Mouse (Mus musculus): ENCODE results near the gene Wdr27. TPM values are rescaled to one million over a fixed set of nuclear protein-coding genes. Genes with fewer than 3 reads are reported as not detected.
"Not testable (repeated sequence)": the region's sequence is repeated elsewhere in the genome, so short reads cannot be mapped to it uniquely, and the experiment has no call there.

Gene Wdr27
- polyA plus RNA-seq, 1 experiment from 2014 or later, result 8.6 TPM

DNA sequence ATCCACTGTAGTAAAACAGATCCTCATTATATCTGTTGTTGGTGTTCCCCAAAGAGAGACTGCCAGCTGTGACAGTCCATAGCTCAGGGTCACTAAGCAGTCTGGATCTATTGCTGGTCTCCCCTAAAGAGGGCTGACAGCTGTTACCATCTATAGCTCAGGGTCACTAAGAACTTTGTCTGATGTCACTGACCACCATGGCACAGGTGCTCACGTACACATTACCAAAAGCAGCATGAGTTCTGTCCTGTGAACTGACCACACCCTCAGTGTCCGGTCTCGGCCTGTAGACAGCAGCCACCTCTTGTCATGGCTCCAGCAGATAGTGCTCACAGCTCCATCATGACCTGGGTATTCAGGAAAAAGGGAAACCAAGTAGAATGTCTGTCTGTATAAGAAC lies 39.7 kb downstream of the Wdr27 start:
- H3K27ac ChIP-seq, result no peak overlapping the region
- ATAC-seq (ENCODE audit: borderline replicate concordance, extremely low read depth, low FRiP score, low TSS enrichment), result no peak
- H3K4me2 ChIP-seq, result no peak overlapping the region
- 82% methylated on average over 3 of the region's 3 CpGs for WGBS
- H3K27me3 ChIP-seq, result peaks cover 5% of the 10 kb centered on the region; the same call in 1 of the 2 replicates
- no peak overlapping the region for H3K4me3 ChIP-seq
- no peaks in the 10 kb centered on the region for H3K9me3 ChIP-seq
- H3K9ac ChIP-seq, result no peak overlapping the region
- no peaks in the 10 kb centered on the region for H3K36me3 ChIP-seq
- H3K4me1 ChIP-seq, result no peaks in the 10 kb centered on the region

DNA sequence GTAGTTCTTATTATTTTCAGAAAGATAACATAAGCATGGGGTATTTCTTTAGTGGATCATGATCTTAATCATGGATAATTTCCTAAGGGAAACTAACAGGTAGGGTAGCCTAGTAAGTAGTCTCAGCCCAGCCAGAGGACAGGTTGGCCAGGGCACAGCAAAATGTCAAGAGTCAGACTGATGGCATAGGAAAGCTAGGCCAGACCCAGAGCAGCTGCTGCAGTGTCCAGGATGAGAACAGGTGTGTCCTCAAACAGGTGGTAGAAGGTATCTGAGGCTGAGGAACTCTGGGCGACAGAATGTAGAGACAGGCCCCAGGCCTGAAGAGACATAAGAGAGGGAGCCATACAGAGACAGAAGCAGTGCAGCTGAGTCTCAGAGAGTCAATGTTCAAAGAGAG lies 44.0 kb downstream of the Wdr27 start:
- Histone ChIP-seq H3K4me3 (no peak overlapping the region), H3K4me2 (no peak overlapping the region), H3K9ac (no peak overlapping the region), H3K4me1 (no peaks in the 10 kb centered on the region), H3K36me3 (no peaks in the 10 kb centered on the region), H3K27ac (no peak overlapping the region), H3K27me3 (0 out of 2 replicates have a peak, but pooled peaks cover 5% of the 10 kb centered on the region), H3K9me3 (no peaks in the 10 kb centered on the region)
- 74% methylated on average over 1 of the region's 1 CpGs for WGBS
- no peak for ATAC-seq (ENCODE audit: borderline replicate concordance, extremely low read depth, low FRiP score, low TSS enrichment)

DNA sequence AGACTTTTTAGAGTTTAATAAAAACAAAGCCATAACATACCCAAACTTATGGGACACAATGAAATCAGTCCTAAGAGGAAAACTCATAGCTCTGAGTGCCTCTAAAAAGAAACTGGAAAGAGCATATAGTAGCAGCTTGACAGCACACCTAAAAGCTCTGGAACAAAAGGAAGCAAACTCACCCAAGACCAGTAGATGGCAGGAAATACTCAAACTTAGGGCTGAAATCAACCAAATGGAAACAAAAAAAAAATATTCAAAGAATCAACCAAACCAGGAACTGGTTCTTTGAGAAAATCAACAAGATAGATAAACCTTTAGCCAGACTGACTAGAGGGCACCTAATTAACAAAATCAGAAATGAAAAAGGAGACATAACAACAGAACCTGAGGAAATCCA lies 47.9 kb downstream of the Wdr27 start:
- H3K36me3 ChIP-seq; H3K9me3 ChIP-seq; H3K27ac ChIP-seq; H3K4me1 ChIP-seq; H3K4me3 ChIP-seq; H3K9ac ChIP-seq; ATAC-seq (ENCODE audit: borderline replicate concordance, extremely low read depth, low FRiP score, low TSS enrichment); H3K4me2 ChIP-seq; H3K27me3 ChIP-seq: not testable (repeated sequence)

DNA sequence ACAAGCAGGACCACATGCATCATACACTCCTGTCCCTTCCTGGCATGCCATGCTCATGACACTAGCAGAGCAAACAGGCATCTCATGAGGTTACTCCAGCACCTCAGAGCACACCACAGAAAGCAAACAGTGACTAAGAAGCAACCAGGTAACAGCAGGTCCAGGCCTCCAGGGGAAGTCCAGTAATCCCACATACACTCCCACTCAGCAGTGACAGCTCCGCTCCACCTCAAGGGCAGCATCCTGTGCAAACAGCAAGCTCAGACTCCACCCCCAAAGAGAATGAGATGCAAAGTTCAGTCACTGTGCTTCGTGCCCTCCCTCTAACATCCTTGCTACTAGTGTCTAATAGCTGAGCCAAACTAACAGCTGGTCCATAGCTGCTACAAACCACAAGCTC lies 56.0 kb downstream of the Wdr27 start:
- no peaks in the 10 kb centered on the region for H3K36me3 ChIP-seq
- 43% methylated on average over 2 of the region's 2 CpGs for WGBS
- no peaks in the 10 kb centered on the region for H3K9me3 ChIP-seq
- no peak overlapping the region for H3K4me2 ChIP-seq
- no peak overlapping the region for H3K27ac ChIP-seq
- H3K4me3 ChIP-seq, result no peak overlapping the region
- no peak overlapping the region for H3K9ac ChIP-seq
- peak; percentile 46; the same call in 1 of the 2 replicates for ATAC-seq (ENCODE audit: borderline replicate concordance, extremely low read depth, low FRiP score, low TSS enrichment)
- H3K4me1 ChIP-seq, result no peaks in the 10 kb centered on the region
- no peaks in the 10 kb centered on the region for H3K27me3 ChIP-seq

DNA sequence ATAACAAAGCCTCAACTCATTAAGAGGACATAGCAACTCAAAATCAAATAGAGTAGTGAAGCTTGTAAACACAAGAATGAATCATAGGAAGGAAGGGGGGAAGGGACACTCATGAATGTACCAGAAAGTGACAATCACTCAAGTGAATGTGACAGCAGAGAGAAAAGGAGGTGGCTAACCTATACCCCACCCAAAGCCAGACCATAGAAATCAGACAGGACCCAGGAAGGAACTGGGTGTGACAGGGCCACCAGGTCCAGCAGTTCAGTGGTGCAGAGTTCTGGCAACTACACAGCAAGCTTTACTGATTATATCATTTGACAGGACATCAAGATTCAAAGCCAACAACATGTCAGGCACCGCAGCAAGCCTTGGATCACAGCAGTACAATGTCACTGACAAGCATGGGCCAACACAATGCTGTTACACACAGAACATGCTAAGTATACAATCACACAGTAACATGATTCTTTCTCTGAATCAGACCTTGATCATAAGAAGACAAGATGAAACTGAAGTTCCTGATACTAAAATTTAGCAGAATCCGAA lies 68.2 kb downstream of the Wdr27 start:
- no peak overlapping the region for H3K4me2 ChIP-seq
- WGBS, result 56% methylated on average over 2 of the region's 2 CpGs
- H3K9ac ChIP-seq, result no peak overlapping the region
- H3K4me1 ChIP-seq, result peaks cover 8% of the 10 kb centered on the region; the same call in 1 of the 2 replicates
- no peaks in the 10 kb centered on the region for H3K9me3 ChIP-seq
- no peak overlapping the region for H3K27ac ChIP-seq
- ATAC-seq (ENCODE audit: borderline replicate concordance, extremely low read depth, low FRiP score, low TSS enrichment), result peak; percentile 72; the same call in 1 of the 2 replicates
- no peak overlapping the region for H3K4me3 ChIP-seq
- no peaks in the 10 kb centered on the region for H3K36me3 ChIP-seq
- no peaks in the 10 kb centered on the region for H3K27me3 ChIP-seq

DNA sequence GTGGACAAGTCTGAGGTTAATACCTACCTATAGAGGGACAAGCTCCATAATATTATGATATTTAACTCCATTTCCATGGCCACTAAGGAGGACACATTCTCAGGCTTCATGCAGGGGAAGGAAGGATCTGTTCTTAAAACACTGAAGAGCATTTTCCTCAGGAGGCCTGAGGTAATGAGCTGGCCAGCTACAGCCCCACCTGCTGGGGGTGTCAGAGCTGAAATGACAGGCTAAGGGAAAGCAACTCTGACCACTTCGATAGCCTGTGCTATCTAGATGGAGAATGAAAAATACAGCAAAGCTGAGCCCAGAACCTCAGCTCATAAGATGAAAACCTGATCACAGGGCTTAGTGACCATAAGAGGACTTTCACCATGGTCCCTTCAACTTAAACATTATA lies 82.7 kb downstream of the Wdr27 start:
- Histone ChIP-seq H3K27ac (no peak overlapping the region), H3K4me1 (no peaks in the 10 kb centered on the region), H3K4me2 (no peak overlapping the region), H3K4me3 (no peak overlapping the region), H3K9me3 (no peaks in the 10 kb centered on the region), H3K27me3 (no peaks in the 10 kb centered on the region), H3K36me3 (no peaks in the 10 kb centered on the region), H3K9ac (no peak overlapping the region)
- 59% methylated on average over 1 of the region's 1 CpGs for WGBS
- ATAC-seq (ENCODE audit: borderline replicate concordance, extremely low read depth, low FRiP score, low TSS enrichment), result no peak

DNA sequence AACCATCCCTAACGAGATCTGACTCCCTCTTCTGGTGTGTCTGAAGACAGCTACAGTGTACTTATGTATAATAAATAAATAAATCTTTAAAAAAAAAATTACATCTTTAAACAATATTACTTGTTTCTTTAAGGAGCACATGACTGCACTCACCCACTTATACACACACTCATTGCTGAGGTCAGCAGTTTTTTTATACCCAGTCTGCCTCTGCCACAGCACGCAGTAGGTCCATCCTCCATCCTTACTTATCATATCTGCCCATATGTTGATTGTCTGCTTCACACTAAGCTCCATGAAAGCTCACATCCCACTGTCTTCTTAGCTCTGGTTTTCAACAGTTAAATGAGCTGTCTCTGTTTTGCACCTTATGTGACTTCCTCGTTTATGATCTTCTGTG lies 95.2 kb downstream of the Wdr27 start:
- no peaks in the 10 kb centered on the region for H3K4me1 ChIP-seq
- H3K27me3 ChIP-seq, result no peaks in the 10 kb centered on the region
- WGBS, result 75% methylated on average over 3 of the region's 3 CpGs
- H3K36me3 ChIP-seq, result no peaks in the 10 kb centered on the region
- no peak overlapping the region for H3K4me3 ChIP-seq
- ATAC-seq (ENCODE audit: borderline replicate concordance, extremely low read depth, low FRiP score, low TSS enrichment), result no peak
- H3K4me2 ChIP-seq, result no peak overlapping the region
- H3K9me3 ChIP-seq, result no peaks in the 10 kb centered on the region
- no peak overlapping the region for H3K27ac ChIP-seq
- no peak overlapping the region for H3K9ac ChIP-seq

DNA sequence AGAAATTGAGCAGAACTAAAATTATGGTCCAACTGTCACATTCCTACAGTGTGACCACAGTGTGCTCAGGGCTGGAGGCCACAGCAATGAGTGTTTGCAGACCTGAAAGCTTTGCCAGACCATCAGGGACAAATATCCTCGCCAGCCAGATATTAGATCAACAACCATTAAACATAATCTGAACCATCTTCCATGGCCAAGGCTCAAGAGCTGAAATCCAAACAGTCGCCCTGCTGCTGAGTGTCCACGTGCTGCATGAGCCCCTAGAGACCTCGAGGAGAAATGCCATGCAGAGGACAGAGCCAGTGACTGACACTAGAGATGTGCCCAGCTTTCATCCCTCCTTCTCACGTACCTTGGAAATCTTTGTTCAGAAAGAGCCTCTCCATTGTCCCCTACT lies 96.1 kb downstream of the Wdr27 start:
- Histone ChIP-seq H3K36me3 (no peaks in the 10 kb centered on the region), H3K4me2 (no peak overlapping the region), H3K9me3 (no peaks in the 10 kb centered on the region), H3K27ac (no peak overlapping the region), H3K4me3 (no peak overlapping the region), H3K4me1 (no peaks in the 10 kb centered on the region), H3K27me3 (no peaks in the 10 kb centered on the region), H3K9ac (no peak overlapping the region)
- 42% methylated on average over 5 of the region's 5 CpGs for WGBS
- no peak for ATAC-seq (ENCODE audit: borderline replicate concordance, extremely low read depth, low FRiP score, low TSS enrichment)

DNA sequence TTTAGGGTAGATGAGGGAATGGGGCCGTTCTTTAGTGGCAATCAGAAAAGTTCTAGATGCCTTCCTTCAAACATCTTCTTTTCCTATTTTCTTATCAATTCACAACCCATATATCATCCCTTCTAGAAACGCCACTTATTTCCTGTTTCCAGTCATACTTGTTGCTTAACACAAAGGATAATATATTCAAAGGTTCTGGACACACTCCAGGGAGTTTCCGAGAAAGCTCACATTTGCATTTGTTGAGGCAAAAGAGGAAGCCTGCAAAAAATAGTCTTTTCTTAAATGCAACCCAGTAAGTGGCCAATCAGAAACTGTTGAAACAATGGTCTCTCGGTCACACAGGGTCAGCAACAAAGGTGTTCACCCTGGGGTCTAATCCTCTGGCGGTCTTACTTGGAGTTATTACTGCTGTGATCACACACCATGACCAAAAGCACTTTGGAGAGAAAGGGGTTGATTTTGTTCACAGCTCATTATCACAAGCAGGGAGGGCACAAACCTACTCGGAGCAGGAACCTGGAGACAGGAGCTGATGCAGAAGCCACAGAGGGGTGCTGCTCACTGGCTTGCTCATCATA lies 116.2 kb downstream of the Wdr27 start:
- H3K27me3 ChIP-seq, result no peaks in the 10 kb centered on the region
- 43% methylated on average over 6 of the region's 6 CpGs for WGBS
- no peak overlapping the region for H3K4me2 ChIP-seq
- H3K9ac ChIP-seq, result no peak overlapping the region
- ATAC-seq (ENCODE audit: borderline replicate concordance, extremely low read depth, low FRiP score, low TSS enrichment), result no peak
- no peaks in the 10 kb centered on the region for H3K9me3 ChIP-seq
- H3K4me1 ChIP-seq, result peaks cover 4% of the 10 kb centered on the region; the same call in 1 of the 2 replicates
- no peak overlapping the region for H3K27ac ChIP-seq
- no peaks in the 10 kb centered on the region for H3K36me3 ChIP-seq
- no peak overlapping the region for H3K4me3 ChIP-seq

DNA sequence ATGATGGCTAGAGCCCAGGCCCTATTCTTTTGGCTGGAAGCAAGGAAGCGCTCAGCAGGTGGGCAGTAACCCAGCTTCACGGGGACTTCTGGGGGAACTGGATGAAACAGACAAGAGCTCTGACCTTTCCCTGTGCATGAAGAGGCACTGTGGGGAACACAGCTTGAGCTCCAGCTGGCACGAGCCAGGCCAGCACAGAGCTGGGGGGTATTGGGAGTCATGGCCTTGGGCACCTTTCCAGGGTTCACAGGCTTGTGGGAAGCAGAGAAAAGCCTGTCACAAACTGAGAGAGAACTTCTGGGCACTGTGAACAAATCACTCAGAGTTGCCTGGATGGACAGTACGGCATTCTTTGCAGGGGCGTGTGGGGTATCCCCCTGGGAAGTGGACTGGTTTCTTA lies 118.0 kb downstream of the Wdr27 start:
- H3K4me1 ChIP-seq, result peaks cover 4% of the 10 kb centered on the region; the same call in 1 of the 2 replicates
- no peaks in the 10 kb centered on the region for H3K27me3 ChIP-seq
- WGBS, result 56% methylated on average over 5 of the region's 5 CpGs
- no peaks in the 10 kb centered on the region for H3K9me3 ChIP-seq
- H3K4me2 ChIP-seq, result no peak overlapping the region
- H3K27ac ChIP-seq, result no peak overlapping the region
- ATAC-seq (ENCODE audit: borderline replicate concordance, extremely low read depth, low FRiP score, low TSS enrichment), result no peak
- no peak overlapping the region for H3K9ac ChIP-seq
- H3K4me3 ChIP-seq, result no peak overlapping the region
- no peaks in the 10 kb centered on the region for H3K36me3 ChIP-seq

DNA sequence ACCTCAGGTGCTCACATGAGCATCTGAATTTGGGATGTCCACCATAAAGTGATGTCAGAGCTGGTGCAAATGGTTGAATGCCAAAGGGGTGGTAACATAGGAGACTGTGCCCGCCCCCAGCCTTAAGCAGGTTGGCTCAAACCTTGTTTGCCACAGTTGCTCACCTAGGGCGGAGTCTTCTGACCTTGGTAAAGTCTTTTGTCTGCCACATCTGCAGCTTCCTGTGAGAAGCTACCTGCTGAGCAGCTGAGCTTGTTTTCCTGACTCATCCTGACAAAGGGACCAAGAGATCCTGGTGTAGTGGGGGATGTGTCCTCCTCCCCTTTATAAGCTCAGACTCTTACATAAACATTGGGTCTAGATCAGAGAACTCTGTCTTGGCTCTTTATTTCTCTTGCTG lies 125.0 kb downstream of the Wdr27 start:
- no peaks in the 10 kb centered on the region for H3K9me3 ChIP-seq
- H3K4me1 ChIP-seq, result peaks cover 4% of the 10 kb centered on the region; the same call in 1 of the 2 replicates
- no peak overlapping the region for H3K27ac ChIP-seq
- no peak for ATAC-seq (ENCODE audit: borderline replicate concordance, extremely low read depth, low FRiP score, low TSS enrichment)
- no peak overlapping the region for H3K4me2 ChIP-seq
- 84% methylated on average over 2 of the region's 2 CpGs for WGBS
- no peak overlapping the region for H3K4me3 ChIP-seq
- no peak overlapping the region for H3K9ac ChIP-seq
- no peaks in the 10 kb centered on the region for H3K27me3 ChIP-seq
- H3K36me3 ChIP-seq, result no peaks in the 10 kb centered on the region

DNA sequence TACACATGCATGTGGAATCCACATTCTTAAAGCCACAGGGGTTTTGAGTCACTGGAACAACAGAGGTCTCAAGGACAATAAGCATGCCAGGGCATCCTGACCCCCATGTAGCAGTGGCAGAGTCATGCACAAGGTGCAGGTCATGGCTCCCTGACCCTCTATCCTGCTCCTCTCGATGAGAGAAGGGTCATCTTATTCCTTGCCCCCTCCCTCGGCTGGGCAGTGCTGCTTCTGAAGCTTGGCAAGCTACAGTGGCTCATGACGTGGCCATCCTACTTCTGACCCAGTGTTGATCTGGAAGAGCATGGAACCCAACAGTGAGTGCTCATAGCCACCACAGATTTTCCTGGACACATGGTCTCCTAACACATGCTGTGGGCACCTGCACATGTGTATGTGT lies 126.9 kb downstream of the Wdr27 start:
- Histone ChIP-seq H3K4me1 (peaks cover 4% of the 10 kb centered on the region; the same call in 1 of the 2 replicates), H3K9ac (no peak overlapping the region), H3K36me3 (no peaks in the 10 kb centered on the region), H3K27ac (no peak overlapping the region), H3K4me2 (no peak overlapping the region), H3K4me3 (no peak overlapping the region), H3K27me3 (no peaks in the 10 kb centered on the region; the same call in 1 of the 2 replicates), H3K9me3 (no peaks in the 10 kb centered on the region)
- WGBS, result 72% methylated on average over 3 of the region's 3 CpGs
- no peak for ATAC-seq (ENCODE audit: borderline replicate concordance, extremely low read depth, low FRiP score, low TSS enrichment)
